Mouse (Mus musculus) heart, embryonic 11.5 days (tissue): ENCODE measurements around the gene Mob3c. TPM values are rescaled to one million over a fixed set of nuclear protein-coding genes. Genes with fewer than 3 reads are reported as not detected.

Experiments used
- ATAC-seq: fragments of 200-750 bp; cut with Nextera tagmentation; replicated peaks from 2 replicates; pipeline ENCODE4 v1.8.0; 2017; ENCODE audit warnings: moderate library complexity; ENCODE audit not compliant: insufficient number of reproducible peaks, low FRiP score, low TSS enrichment
- H3K27ac ChIP-seq: fragments of 300-500 bp; sonication (generic); 2 replicates; pipeline ENCODE4 v1.5.1; 2014; ENCODE audit warnings: mild to moderate bottlenecking, low read depth, low read length
- H3K27me3 ChIP-seq: fragments of 300-500 bp; sonication (generic); 2 replicates; pipeline ENCODE4 v1.6.1; 2014; ENCODE audit warnings: mild to moderate bottlenecking, low read length, mixed read lengths; ENCODE audit not compliant: control insufficient read depth, insufficient read depth
- H3K36me3 ChIP-seq: fragments of 300-500 bp; sonication (generic); 2 replicates; pipeline ENCODE4 v1.6.1; 2014; ENCODE audit warnings: mild to moderate bottlenecking, low read length, moderate library complexity, mixed read lengths; ENCODE audit not compliant: control insufficient read depth, insufficient read depth
- H3K4me1 ChIP-seq: fragments of 300-500 bp; sonication (generic); 2 replicates; pipeline ENCODE4 v1.6.1; 2014; ENCODE audit warnings: low read length; ENCODE audit not compliant: control insufficient read depth, insufficient read depth
- H3K4me2 ChIP-seq: fragments of 300-500 bp; sonication (generic); 2 replicates; pipeline ENCODE4 v1.6.1; 2014; ENCODE audit warnings: mild to moderate bottlenecking, moderate library complexity
- H3K4me3 ChIP-seq: fragments of 300-500 bp; sonication (generic); 2 replicates; pipeline ENCODE4 v1.5.1; 2014; ENCODE audit warnings: low read depth, low read length
- H3K9ac ChIP-seq: fragments of 300-500 bp; sonication (generic); 2 replicates; pipeline ENCODE4 v1.6.1; 2014; ENCODE audit warnings: mild to moderate bottlenecking, low read depth, low read length, moderate library complexity
- H3K9me3 ChIP-seq: fragments of 300-500 bp; sonication (generic); replicated peaks from 2 replicates; pipeline ENCODE4 v1.6.1; 2016; ENCODE audit warnings: low read length; ENCODE audit not compliant: control insufficient read depth
- WGBS: fragments of 180-500 bp; shearing (Covaris S2); extraction: QIAGEN DNeasy Blood & Tissue Kit; methylation state at CpG from one replicate; pipeline ENCODE4 v1.1.7; 2014; ENCODE audit not compliant: insufficient replicate concordance; 5-methylcytosine and 5-hydroxymethylcytosine counted together
- polyA plus RNA-seq: library from polyadenylated mRNA; unstranded; fragments of >200 nt; fragmentation: Nextera tagmentation; extraction: Ambion mirVana; gene quantifications from 2 replicates; pipeline ENCODE4 v1.2.1, GENCODE M21; 2014

Gene Mob3c
- polyA plus RNA-seq, 1 experiment from 2014 or later, result 6.5 TPM

DNA sequence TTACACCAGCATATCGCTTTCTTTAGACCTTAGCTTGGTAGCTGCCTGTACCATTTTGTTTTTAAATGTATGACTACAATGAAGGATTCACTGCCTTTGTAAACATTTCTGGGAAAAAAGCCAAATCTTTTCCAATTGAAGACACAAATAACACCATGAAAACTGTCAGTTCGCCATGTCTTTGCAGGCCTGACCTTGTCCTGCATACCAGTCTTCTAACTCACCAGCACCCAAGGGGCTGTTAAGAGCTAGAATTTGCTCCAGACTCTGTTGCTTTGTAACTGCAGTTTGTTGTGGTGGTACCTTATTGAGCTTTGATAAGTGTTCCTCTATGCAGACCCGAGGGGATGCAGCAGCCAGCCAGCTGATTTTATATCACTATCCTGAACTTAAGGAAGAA, 27.9 kb upstream of the Mob3c start:
- WGBS, result 88% methylated on average over 3 of the region's 3 CpGs
- no peaks in the 10 kb centered on the region for H3K4me1 ChIP-seq
- no peak overlapping the region for H3K4me2 ChIP-seq
- no peak overlapping the region for H3K9ac ChIP-seq
- H3K36me3 ChIP-seq, result peaks cover 11% of the 10 kb centered on the region
- no peak overlapping the region for H3K27ac ChIP-seq
- H3K27me3 ChIP-seq, result no peaks in the 10 kb centered on the region
- no peak for ATAC-seq
- no peaks in the 10 kb centered on the region for H3K9me3 ChIP-seq
- H3K4me3 ChIP-seq, result no peak overlapping the region

- Histone ChIP-seq H3K4me3 (no peak overlapping the region), H3K4me2 (no peak overlapping the region), H3K27ac (no peak overlapping the region), H3K9me3 (no peaks in the 10 kb centered on the region), H3K9ac (no peak overlapping the region), H3K4me1 (no peaks in the 10 kb centered on the region), H3K27me3 (no peaks in the 10 kb centered on the region), H3K36me3 (peaks cover 12% of the 10 kb centered on the region)
- WGBS, result 87% methylated on average over 4 of the region's 4 CpGs
- no peak for ATAC-seq
These were observed 15.6 kb upstream of the Mob3c start for GRCm38 (mm10) chr4:115812326-115812725.

GRCm38 (mm10) chr4:115815606-115816005, 12.3 kb upstream of the Mob3c start:
- H3K4me2 ChIP-seq, result no peak overlapping the region
- no peaks in the 10 kb centered on the region for H3K4me1 ChIP-seq
- H3K27me3 ChIP-seq, result no peaks in the 10 kb centered on the region
- peaks cover 12% of the 10 kb centered on the region for H3K36me3 ChIP-seq
- ATAC-seq, result no peak
- WGBS, result 90% methylated on average over 5 of the region's 5 CpGs
- H3K9me3 ChIP-seq, result no peaks in the 10 kb centered on the region
- H3K27ac ChIP-seq, result no peak overlapping the region
- no peak overlapping the region for H3K4me3 ChIP-seq
- no peak overlapping the region for H3K9ac ChIP-seq

GRCm38 (mm10) chr4:115820199-115820598, 7.7 kb upstream of the Mob3c start:
- no peak overlapping the region for H3K9ac ChIP-seq
- H3K27me3 ChIP-seq, result no peaks in the 10 kb centered on the region
- peaks cover 4% of the 10 kb centered on the region; the same call in 1 of the 2 replicates for H3K36me3 ChIP-seq
- WGBS, result 58% methylated on average over 3 of the region's 3 CpGs
- no peak overlapping the region for H3K4me2 ChIP-seq
- no peak overlapping the region for H3K27ac ChIP-seq
- H3K4me1 ChIP-seq, result peaks cover 22% of the 10 kb centered on the region
- no peaks in the 10 kb centered on the region for H3K9me3 ChIP-seq
- no peak for ATAC-seq
- no peak overlapping the region for H3K4me3 ChIP-seq

GRCm38 (mm10) chr4:115820944-115821343, 6.9 kb upstream of the Mob3c start:
- WGBS, result 65% methylated on average over 3 of the region's 3 CpGs
- Histone ChIP-seq H3K27me3 (no peaks in the 10 kb centered on the region), H3K36me3 (peaks cover 4% of the 10 kb centered on the region; the same call in 1 of the 2 replicates), H3K9ac (no peak overlapping the region), H3K27ac (no peak overlapping the region), H3K4me2 (no peak overlapping the region), H3K9me3 (no peaks in the 10 kb centered on the region), H3K4me1 (peaks cover 22% of the 10 kb centered on the region), H3K4me3 (no peak overlapping the region)
- no peak for ATAC-seq

DNA sequence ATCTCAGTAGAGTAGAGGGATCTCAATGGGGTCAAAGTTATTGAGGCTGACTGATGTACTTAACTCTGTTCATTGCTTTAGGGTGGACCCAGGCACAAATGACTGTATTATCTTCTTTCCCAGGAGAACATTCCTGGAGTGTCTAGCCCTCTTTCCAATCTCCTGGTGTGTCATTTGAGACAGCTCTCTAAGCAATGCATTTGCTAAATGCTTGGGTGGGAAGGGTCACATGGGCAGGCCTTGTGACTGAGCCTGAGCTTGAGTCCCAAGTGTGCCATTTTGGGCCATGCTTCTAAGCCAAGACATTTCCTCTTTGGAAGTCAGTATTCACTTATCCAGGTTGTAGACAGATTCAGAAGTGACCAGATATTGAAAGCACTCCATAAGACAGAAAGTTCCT, 6.5 kb upstream of the Mob3c start:
- Histone ChIP-seq H3K4me1 (peaks cover 22% of the 10 kb centered on the region), H3K27me3 (no peaks in the 10 kb centered on the region), H3K4me2 (no peak overlapping the region), H3K9ac (no peak overlapping the region), H3K4me3 (no peak overlapping the region), H3K9me3 (no peaks in the 10 kb centered on the region), H3K27ac (no peak overlapping the region), H3K36me3 (peaks cover 2% of the 10 kb centered on the region; the same call in 1 of the 2 replicates)
- ATAC-seq, result no peak

DNA sequence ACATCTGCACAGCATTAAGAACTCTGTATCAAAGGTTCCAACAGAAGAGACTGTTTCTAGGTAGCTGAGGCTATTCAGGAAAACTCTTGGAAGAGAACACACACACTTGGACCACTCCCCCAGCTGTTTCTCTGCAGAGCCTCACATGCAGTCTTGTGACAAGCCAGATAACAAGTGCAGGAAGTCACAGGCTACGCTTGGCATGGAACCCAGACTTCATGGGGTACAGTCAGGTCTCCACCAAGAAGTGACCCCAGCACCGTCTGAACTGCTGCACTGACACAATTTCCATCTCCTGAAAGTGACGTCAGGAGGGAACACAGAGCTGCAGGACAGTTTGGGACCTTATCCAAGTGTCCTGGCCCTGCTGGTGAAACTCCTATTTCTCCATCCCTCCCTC, 6.0 kb upstream of the Mob3c start:
- peaks cover 22% of the 10 kb centered on the region for H3K4me1 ChIP-seq
- 41% methylated on average over 3 of the region's 3 CpGs for WGBS
- H3K9ac ChIP-seq, result no peak overlapping the region
- H3K36me3 ChIP-seq, result no peaks in the 10 kb centered on the region
- no peaks in the 10 kb centered on the region for H3K9me3 ChIP-seq
- no peak overlapping the region for H3K4me3 ChIP-seq
- no peak overlapping the region for H3K27ac ChIP-seq
- ATAC-seq, result peak; percentile 47; the same call in 1 of the 2 replicates
- H3K4me2 ChIP-seq, result no peak overlapping the region
- H3K27me3 ChIP-seq, result no peaks in the 10 kb centered on the region; the same call in 1 of the 2 replicates

DNA sequence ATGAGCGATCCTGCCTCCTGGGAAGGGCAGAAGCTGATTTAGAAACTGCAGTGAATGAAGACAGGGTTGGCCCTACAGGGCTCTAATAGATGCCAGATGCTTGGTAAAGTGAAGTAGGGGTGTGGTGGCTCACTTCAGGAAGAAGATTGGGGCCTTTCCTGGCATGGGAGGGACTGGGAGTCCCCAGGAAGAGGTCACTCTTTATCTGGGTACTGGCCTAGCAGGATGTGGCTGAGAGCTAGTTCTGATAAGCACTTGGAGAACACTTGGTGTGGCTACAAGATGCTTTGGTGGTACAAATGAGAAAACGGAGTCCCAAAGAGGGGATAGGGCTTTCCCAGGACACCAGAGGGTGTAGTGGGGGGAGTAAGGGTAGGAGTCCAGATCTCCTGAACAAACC, 3.7 kb upstream of the Mob3c start:
- no peaks in the 10 kb centered on the region; the same call in 1 of the 2 replicates for H3K27me3 ChIP-seq
- H3K36me3 ChIP-seq, result no peaks in the 10 kb centered on the region
- H3K4me3 ChIP-seq, result no peak overlapping the region
- ATAC-seq, result no peak
- 43% methylated on average over 2 of the region's 2 CpGs for WGBS
- H3K4me2 ChIP-seq, result peak overlapping the region; percentile 19; the same call in 1 of the 2 replicates
- H3K4me1 ChIP-seq, result peaks cover 33% of the 10 kb centered on the region
- H3K9ac ChIP-seq, result no peak overlapping the region
- no peak overlapping the region for H3K27ac ChIP-seq
- no peaks in the 10 kb centered on the region for H3K9me3 ChIP-seq

GRCm38 (mm10) chr4:115825271-115825670, 2.6 kb upstream of the Mob3c start:
- no peaks in the 10 kb centered on the region for H3K36me3 ChIP-seq
- H3K4me2 ChIP-seq, result no peak overlapping the region
- no peaks in the 10 kb centered on the region for H3K9me3 ChIP-seq
- H3K9ac ChIP-seq, result no peak overlapping the region
- ATAC-seq, result no peak
- H3K4me1 ChIP-seq, result peaks cover 40% of the 10 kb centered on the region
- H3K27ac ChIP-seq, result no peak overlapping the region
- WGBS, result 73% methylated on average over 2 of the region's 2 CpGs
- no peak overlapping the region for H3K4me3 ChIP-seq
- H3K27me3 ChIP-seq, result no peaks in the 10 kb centered on the region; the same call in 1 of the 2 replicates
